Mouse (Mus musculus): ENCODE measurements around the gene Rdh5. TPM values are rescaled to one million over a fixed set of nuclear protein-coding genes. Genes with fewer than 3 reads are reported as not detected.

Rdh5 gene
- total RNA-seq, 1 experiment from 2014 or later: 1.3 TPM

- peak; percentile 66 to 72 for ATAC-seq (replicated peaks in 1 of 2; ENCODE audit: insufficient read depth in 1 of 2, low FRiP score in 2 of 2, low TSS enrichment in 1 of 2, low read depth in 1 of 2, poor library complexity in 2 of 2, severe bottlenecking in 2 of 2)
Measured at GRCm38 (mm10) chr10:128913219-128913618, 9.5 kb downstream of the Rdh5 start.

DNA sequence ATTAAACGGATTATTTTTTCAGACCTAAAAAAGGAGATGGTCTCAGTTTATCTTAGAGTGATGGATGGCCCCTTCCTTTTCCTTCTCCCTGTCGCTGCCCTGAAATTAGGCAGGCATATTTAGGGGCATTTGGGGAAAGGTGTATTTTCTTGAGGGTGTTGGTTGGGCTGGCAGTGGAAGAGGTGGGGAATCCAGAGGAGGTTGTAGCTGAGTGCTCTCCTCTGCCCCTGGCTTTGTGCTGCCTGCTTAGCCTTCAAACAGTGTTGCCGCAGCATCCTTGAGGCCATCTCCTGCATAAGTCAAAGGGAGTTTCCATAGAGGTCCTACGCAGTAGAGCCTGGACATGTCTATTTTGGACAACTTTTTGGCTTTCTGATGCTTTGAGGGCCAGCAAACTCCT lies 9.9 kb downstream of the Rdh5 start:
- no peak for ATAC-seq (replicated peaks in 1 of 2; ENCODE audit: insufficient read depth in 1 of 2, low FRiP score in 2 of 2, low TSS enrichment in 1 of 2, low read depth in 1 of 2, poor library complexity in 2 of 2, severe bottlenecking in 2 of 2)

DNA sequence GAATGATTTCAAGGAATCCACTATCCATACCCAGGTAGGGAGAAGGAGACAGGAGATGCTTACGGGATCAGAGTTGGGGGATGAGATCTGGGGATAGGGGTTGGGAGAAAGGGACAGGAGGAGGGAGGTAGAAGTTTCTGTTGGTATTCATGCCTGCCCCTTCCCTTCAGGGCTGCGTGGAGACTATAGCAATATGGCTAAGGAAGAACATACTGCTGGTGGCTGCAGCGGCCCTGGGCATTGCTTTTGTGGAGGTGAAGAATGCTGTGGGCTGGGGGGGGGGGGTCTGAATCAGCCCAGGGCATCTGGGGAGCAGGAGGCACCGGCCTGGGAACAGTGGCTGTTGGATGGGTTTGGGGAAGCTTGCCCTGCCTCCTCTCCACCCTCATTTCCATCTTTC lies 10.4 kb downstream of the Rdh5 start:
- ATAC-seq (replicated peaks in 1 of 2; ENCODE audit: insufficient read depth in 1 of 2, low FRiP score in 2 of 2, low TSS enrichment in 1 of 2, low read depth in 1 of 2, poor library complexity in 2 of 2, severe bottlenecking in 2 of 2): no peak

- ATAC-seq (replicated peaks in 1 of 2; ENCODE audit: insufficient read depth in 1 of 2, low FRiP score in 2 of 2, low TSS enrichment in 1 of 2, low read depth in 1 of 2, poor library complexity in 2 of 2, severe bottlenecking in 2 of 2): peak; percentile 12 to 15; a peak in 1 of 4 replicates
Measured at GRCm38 (mm10) chr10:128911430-128911829, 11.3 kb downstream of the Rdh5 start.

DNA sequence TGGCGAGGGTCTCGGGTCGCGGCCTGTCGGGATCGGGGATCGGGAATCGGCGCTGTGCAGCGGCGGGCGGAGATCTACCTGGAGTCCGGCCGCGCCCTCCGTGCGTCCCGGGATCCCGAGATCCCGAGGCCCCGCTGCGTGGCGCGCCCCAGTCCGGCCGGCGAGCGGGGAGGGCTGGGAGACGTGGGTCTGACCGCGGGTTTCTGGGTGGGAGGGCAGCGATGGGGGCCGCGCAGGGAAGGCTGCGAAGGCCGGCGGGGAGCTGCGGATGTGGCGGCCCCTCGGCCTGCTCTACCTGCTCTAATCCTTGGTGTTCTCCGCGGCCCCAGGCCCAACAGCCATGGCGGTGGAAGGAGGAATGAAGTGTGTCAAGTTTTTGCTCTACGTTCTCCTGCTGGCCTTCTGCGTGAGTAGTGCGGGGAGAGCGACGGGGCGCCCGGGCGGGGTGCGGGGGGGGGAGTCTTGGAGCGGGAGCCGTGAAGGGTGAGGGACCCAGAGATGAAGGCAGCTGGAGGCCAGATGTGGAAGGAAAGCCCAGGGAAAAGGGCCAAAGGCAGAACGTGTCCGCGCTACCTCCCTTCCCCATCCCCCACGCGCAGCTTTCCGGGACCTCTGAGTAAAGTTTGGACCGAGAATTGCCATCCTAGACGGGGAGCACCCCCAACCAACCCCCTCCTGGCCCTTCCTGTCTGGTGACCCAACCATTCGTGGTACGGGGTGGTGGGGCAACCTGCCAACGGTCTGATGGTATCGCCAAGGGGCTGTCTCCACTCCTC lies 12.4 kb downstream of the Rdh5 start:
- ATAC-seq (replicated peaks in 1 of 2; ENCODE audit: insufficient read depth in 1 of 2, low FRiP score in 2 of 2, low TSS enrichment in 1 of 2, low read depth in 1 of 2, poor library complexity in 2 of 2, severe bottlenecking in 2 of 2): 0 out of 4 replicates have a peak, but pooled peaks of 1 of the 2 experiments have one; percentile 6

GRCm38 (mm10) chr10:128909567-128910028 lies 13.1 kb downstream of the Rdh5 start:
- ATAC-seq (replicated peaks in 1 of 2; ENCODE audit: insufficient read depth in 1 of 2, low FRiP score in 2 of 2, low TSS enrichment in 1 of 2, low read depth in 1 of 2, poor library complexity in 2 of 2, severe bottlenecking in 2 of 2): peak; percentile 25 to 33; a peak in 3 of 4 replicates

GRCm38 (mm10) chr10:128908778-128909448 lies 13.8 kb downstream of the Rdh5 start:
- no peak for ATAC-seq (replicated peaks in 1 of 2; ENCODE audit: insufficient read depth in 1 of 2, low FRiP score in 2 of 2, low TSS enrichment in 1 of 2, low read depth in 1 of 2, poor library complexity in 2 of 2, severe bottlenecking in 2 of 2)

GRCm38 (mm10) chr10:128904812-128905211 lies 17.9 kb downstream of the Rdh5 start:
- no peak for ATAC-seq (replicated peaks in 1 of 2; ENCODE audit: insufficient read depth in 1 of 2, low FRiP score in 2 of 2, low TSS enrichment in 1 of 2, low read depth in 1 of 2, poor library complexity in 2 of 2, severe bottlenecking in 2 of 2)

DNA sequence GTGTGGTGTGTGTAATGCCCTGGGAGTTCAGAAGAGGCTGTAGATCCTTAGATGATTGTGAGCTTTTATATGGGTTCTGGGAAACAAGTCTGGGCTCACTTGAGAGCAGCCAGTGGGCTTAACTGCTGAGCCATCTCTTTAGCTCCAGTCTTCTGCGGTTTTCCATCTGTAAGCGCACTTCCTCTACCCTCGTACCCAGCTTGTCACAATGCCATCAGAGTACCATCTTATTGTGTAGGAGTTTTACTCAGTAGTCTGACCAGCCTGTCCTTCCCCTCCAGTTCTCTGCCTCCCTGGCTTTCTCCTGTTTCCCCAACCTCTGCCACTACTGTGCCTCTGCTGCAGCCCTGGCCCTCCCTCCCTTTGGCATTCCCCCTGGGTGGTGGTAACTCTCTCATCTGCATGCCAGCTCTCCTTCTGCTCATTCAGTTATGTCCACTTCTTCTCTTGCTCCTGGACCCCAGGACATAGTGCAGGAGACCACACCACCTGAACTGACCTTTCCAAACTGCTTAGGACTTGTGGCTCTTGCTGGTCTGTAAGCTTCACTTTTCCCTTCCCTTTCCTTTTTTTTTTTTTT lies 20.2 kb downstream of the Rdh5 start:
- ATAC-seq (replicated peaks in 1 of 2; ENCODE audit: insufficient read depth in 1 of 2, low FRiP score in 2 of 2, low TSS enrichment in 1 of 2, low read depth in 1 of 2, poor library complexity in 2 of 2, severe bottlenecking in 2 of 2): peak; percentile 74 to 84

DNA sequence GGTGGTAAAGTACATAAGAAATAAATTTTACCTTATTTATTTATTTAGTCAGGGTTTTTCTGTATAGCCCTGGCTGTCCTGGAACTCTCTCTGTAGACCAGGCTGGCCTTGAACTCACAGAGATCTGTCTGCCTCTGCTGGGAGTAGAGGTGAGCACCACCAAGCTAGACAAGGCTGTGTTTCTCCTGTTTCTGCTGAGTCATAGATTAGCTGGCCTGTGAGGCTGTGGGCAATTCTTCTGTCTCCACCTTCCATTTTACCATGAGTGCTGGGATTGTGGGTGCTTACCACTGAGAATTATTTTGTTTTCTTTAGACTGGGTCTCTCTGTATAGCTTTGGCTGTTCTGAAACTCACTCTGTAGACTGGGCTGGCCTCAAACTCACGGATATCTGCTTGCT lies 21.3 kb downstream of the Rdh5 start:
- ATAC-seq (replicated peaks in 1 of 2; ENCODE audit: insufficient read depth in 1 of 2, low FRiP score in 2 of 2, low TSS enrichment in 1 of 2, low read depth in 1 of 2, poor library complexity in 2 of 2, severe bottlenecking in 2 of 2): 0 out of 4 replicates have a peak, but pooled peaks of 1 of the 2 experiments have one; percentile 33

GRCm38 (mm10) chr10:128900698-128901097 lies 22.0 kb downstream of the Rdh5 start, which contains the start of gene Cd63:
TSS of gene Cd63 (plus strand) at chr10:128900989.
- ATAC-seq (replicated peaks in 1 of 2; ENCODE audit: insufficient read depth in 1 of 2, low FRiP score in 2 of 2, low TSS enrichment in 1 of 2, low read depth in 1 of 2, poor library complexity in 2 of 2, severe bottlenecking in 2 of 2): peak; percentile 46 to 56

GRCm38 (mm10) chr10:128899759-128900490 lies 22.8 kb downstream of the Rdh5 start:
- ATAC-seq (replicated peaks in 1 of 2; ENCODE audit: insufficient read depth in 1 of 2, low FRiP score in 2 of 2, low TSS enrichment in 1 of 2, low read depth in 1 of 2, poor library complexity in 2 of 2, severe bottlenecking in 2 of 2): no peak

- no peak for ATAC-seq (replicated peaks in 1 of 2; ENCODE audit: insufficient read depth in 1 of 2, low FRiP score in 2 of 2, low TSS enrichment in 1 of 2, low read depth in 1 of 2, poor library complexity in 2 of 2, severe bottlenecking in 2 of 2)
Measured at GRCm38 (mm10) chr10:128897501-128897900, 25.2 kb downstream of the Rdh5 start.

DNA sequence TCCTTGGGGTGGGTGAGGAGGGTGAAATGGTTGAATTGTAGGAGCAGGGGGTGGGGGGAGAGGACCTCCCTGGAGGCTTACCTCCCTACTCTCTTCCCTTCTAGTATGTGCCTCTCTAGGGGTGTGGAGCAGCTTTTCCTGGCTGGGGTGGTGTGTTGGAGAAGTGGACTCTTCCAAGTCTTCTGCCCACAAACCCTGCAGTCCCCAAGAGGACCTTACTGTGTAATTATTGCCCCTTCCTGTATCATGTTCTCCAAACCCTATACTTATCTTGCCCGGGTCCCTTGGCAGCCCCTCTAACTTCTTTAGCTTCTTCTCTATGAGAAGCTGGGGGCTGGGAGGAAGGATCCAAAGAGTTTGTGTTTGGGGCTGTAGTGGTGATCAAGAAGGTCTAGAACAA lies 25.9 kb downstream of the Rdh5 start:
- no peak for ATAC-seq (replicated peaks in 1 of 2; ENCODE audit: insufficient read depth in 1 of 2, low FRiP score in 2 of 2, low TSS enrichment in 1 of 2, low read depth in 1 of 2, poor library complexity in 2 of 2, severe bottlenecking in 2 of 2)

DNA sequence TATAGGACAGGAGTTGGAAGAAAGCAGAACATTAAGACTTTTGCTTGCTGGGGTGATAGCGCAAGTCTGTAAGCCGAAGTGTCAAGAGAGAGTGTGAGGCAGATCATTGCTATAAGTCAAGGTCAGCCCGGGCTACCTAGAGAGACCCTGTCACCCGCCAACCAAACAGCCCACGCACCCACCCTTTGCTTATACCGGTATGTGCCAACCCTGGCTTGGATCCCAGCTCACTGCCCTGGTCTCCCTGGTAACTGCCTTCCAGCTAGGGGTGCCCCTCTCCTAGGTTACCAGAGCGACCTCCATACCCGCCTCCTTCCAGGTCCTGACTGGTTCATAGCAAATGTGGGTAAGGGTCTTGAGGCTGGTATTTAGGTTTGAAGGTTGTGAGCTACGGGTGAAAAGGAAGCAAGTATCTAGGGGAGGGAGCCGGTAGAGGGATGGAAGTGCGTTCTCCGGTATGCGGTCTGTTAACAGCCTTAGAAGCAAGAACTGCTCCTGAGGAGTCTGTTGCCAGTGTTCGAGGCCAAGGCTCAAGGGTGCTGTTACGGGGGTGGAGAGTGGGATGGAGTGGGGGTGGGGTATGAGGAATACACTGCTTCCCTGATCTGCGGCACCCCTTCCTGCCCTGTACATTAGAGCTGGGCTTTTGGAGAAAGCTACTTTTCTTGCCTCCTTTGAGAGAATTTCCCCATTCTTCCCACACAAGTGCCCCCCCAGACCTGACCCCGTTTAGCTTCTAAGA lies 26.6 kb downstream of the Rdh5 start:
- ATAC-seq (replicated peaks in 1 of 2; ENCODE audit: insufficient read depth in 1 of 2, low FRiP score in 2 of 2, low TSS enrichment in 1 of 2, low read depth in 1 of 2, poor library complexity in 2 of 2, severe bottlenecking in 2 of 2): peak; percentile 19 to 23; a peak in 3 of 4 replicates

DNA sequence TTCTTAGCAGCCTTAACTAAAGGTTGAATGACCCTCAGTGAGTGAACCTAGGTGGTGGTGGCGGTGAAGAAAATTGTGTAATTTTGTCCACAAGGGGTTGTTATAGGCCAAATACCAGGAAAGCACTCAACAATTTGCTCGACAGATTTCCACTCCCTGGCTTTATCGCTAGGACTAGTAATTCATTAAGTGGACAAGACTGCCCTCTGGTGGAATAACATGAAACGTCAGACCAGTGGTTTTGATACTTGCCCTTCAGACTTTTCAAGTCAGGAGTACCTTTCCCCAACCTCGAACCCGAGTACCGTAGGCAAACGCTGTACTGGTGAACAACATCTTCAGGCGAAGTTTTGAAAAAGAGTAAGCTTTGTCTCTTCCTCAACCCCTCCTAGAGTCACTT lies 27.3 kb downstream of the Rdh5 start:
- ATAC-seq (replicated peaks in 1 of 2; ENCODE audit: insufficient read depth in 1 of 2, low FRiP score in 2 of 2, low TSS enrichment in 1 of 2, low read depth in 1 of 2, poor library complexity in 2 of 2, severe bottlenecking in 2 of 2): peak; percentile 78

DNA sequence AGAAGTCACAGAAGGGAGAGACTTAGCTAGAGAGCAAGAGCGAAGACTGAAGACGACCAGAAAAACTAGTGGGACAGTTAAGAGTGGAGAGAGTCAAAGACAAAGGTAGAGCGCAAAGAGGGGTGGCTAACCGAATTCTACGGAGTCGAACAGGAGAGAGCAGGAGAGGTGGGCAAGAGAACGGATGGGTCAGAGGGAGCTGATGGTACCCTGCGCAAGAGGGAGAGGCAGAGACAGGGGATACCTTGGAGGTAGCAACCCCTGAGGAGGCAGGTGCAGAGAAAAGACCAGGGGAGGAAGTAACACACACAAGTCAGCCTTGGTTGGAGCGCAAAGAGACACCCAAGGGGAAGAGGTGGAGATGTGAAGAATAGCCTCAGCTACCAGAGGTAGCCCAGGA lies 30.4 kb downstream of the Rdh5 start:
- 0 out of 4 replicates have a peak, but pooled peaks of 1 of the 2 experiments have one; percentile 12 for ATAC-seq (replicated peaks in 1 of 2; ENCODE audit: insufficient read depth in 1 of 2, low FRiP score in 2 of 2, low TSS enrichment in 1 of 2, low read depth in 1 of 2, poor library complexity in 2 of 2, severe bottlenecking in 2 of 2)
